Comparison of ENCODE assay signal across 8 mouse cellular contexts in the genomic region with DNA sequence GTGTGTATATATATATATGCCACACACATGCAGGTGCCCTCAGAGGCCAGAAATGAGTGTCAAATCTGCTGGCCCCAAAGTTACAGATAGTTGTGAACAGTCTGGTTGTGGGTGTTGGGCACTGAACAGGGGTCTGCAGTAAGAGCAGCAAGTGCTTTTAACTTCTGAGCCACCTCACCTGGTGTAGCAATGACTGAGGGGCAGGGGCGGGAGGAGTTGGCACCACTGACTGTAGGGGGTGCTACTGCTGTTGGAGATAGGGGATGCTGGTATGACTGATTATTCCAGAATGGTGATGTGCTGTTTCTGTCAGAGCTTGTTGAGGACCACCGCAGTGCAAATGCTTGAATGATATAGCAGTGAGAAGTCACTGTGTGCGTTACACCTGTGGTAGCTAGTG. TPM values are rescaled to one million over a fixed set of nuclear protein-coding genes. Genes with fewer than 3 reads are reported as not detected.
DNase-seq lines count a peak whose midpoint lies in the region; ATAC-seq and TF ChIP-seq lines count a peak whose summit lies in the region.

No protein-coding gene starts in this region.

- H3K4me3 ChIP-seq in kidney, postnatal 0 days (replicated peaks; ENCODE audit: low read depth, low read length) = no peak overlapping the region
- H3K4me3 ChIP-seq in embryonic facial prominence, embryonic 12.5 days = no peak overlapping the region
- H3K4me3 ChIP-seq in intestine, embryonic 14.5 days (ENCODE audit: low read depth, low read length) = 0 out of 2 replicates have a peak overlapping the region, but pooled peaks have one; percentile 34
- no peak overlapping the region for H3K4me3 ChIP-seq in neural tube, embryonic 13.5 days

- no peak overlapping the region for H3K27ac ChIP-seq in kidney, postnatal 0 days
- H3K27ac ChIP-seq in embryonic facial prominence, embryonic 12.5 days = no peak overlapping the region
- H3K27ac ChIP-seq in intestine, embryonic 14.5 days (ENCODE audit: low read depth) = no peak overlapping the region
- no peak overlapping the region for H3K27ac ChIP-seq in neural tube, embryonic 13.5 days (replicated peaks)

- no peaks in the 10 kb centered on the region for H3K9me3 ChIP-seq in kidney, postnatal 0 days (replicated peaks; ENCODE audit: low read length)
- no peaks in the 10 kb centered on the region for H3K9me3 ChIP-seq in embryonic facial prominence, embryonic 12.5 days
- no peaks in the 10 kb centered on the region for H3K9me3 ChIP-seq in intestine, embryonic 14.5 days (ENCODE audit: control insufficient read depth, low read length)
- no peaks in the 10 kb centered on the region for H3K9me3 ChIP-seq in neural tube, embryonic 13.5 days

- H3K4me1 ChIP-seq in kidney, postnatal 0 days (replicated peaks; ENCODE audit: insufficient read depth, low read length) = no peaks in the 10 kb centered on the region; the same call in 1 of the 2 replicates
- H3K4me1 ChIP-seq in embryonic facial prominence, embryonic 12.5 days = peaks cover 15% of the 10 kb centered on the region
- H3K4me1 ChIP-seq in intestine, embryonic 14.5 days (replicated peaks; ENCODE audit: control insufficient read depth, insufficient read depth, low read length) = 0 out of 2 replicates have a peak, but pooled peaks cover 12% of the 10 kb centered on the region
- H3K4me1 ChIP-seq in neural tube, embryonic 13.5 days (replicated peaks) = peaks cover 15% of the 10 kb centered on the region

- DNase-seq in kidney, postnatal 0 days (ENCODE audit: low spot score) = no peak
- no peak for DNase-seq in kidney, postnatal 4 days
- DNase-seq in intestine, embryonic 14.5 days (ENCODE audit: low spot score) = no peak
- DNase-seq in cerebellum, postnatal 4 days (ENCODE audit: low spot score in 2 of 2) = no peak
- no peak for DNase-seq in right cerebral cortex, postnatal 10 days (ENCODE audit: low spot score in 2 of 2)

- ATAC-seq in kidney, postnatal 0 days (replicated peaks; ENCODE audit: low FRiP score, low read depth) = no peak
- ATAC-seq in embryonic facial prominence, embryonic 12.5 days (ENCODE audit: insufficient number of reproducible peaks, insufficient read depth, low FRiP score, low TSS enrichment) = no peak
- ATAC-seq in intestine, embryonic 14.5 days (replicated peaks; ENCODE audit: low FRiP score, low TSS enrichment, low read depth) = no peak
- ATAC-seq in neural tube, embryonic 13.5 days (ENCODE audit: low read depth) = no peak
- ATAC-seq in cerebellum, adult (ENCODE audit: insufficient number of reproducible peaks, low FRiP score, low TSS enrichment) = no peak

- H3K27me3 ChIP-seq in kidney, postnatal 0 days (ENCODE audit: insufficient read depth, low read length) = no peaks in the 10 kb centered on the region
- H3K27me3 ChIP-seq in embryonic facial prominence, embryonic 12.5 days = no peaks in the 10 kb centered on the region
- no peaks in the 10 kb centered on the region for H3K27me3 ChIP-seq in intestine, embryonic 14.5 days (replicated peaks; ENCODE audit: control insufficient read depth, insufficient read depth, low read length)
- no peaks in the 10 kb centered on the region for H3K27me3 ChIP-seq in neural tube, embryonic 13.5 days

- peak overlapping the region; percentile 63; the same call in 1 of the 2 replicates for H3K4me2 ChIP-seq in kidney, postnatal 0 days (ENCODE audit: low read length)
- peak overlapping the region; percentile 71 for H3K4me2 ChIP-seq in embryonic facial prominence, embryonic 12.5 days (replicated peaks)
- peak overlapping the region; percentile 84 for H3K4me2 ChIP-seq in intestine, embryonic 14.5 days (ENCODE audit: low read length)
- peak overlapping the region; percentile 62 for H3K4me2 ChIP-seq in neural tube, embryonic 13.5 days

- WGBS in kidney, postnatal 0 days = 75% methylated on average over 3 of the region's 3 CpGs
- 81% methylated on average over 3 of the region's 3 CpGs for WGBS in embryonic facial prominence, embryonic 12.5 days
- WGBS in intestine, embryonic 14.5 days = 68% methylated on average over 3 of the region's 3 CpGs
- 80% methylated on average over 3 of the region's 3 CpGs for WGBS in neural tube, embryonic 13.5 days

- no peak for TF ChIP-seq CTCF in kidney, postnatal 0 days (IDR thresholded peaks at IDR 0.05; ENCODE audit: low read depth)

- H3K36me3 ChIP-seq in kidney, postnatal 0 days (ENCODE audit: insufficient read depth, low read length) = no peaks in the 10 kb centered on the region
- no peaks in the 10 kb centered on the region for H3K36me3 ChIP-seq in embryonic facial prominence, embryonic 12.5 days
- no peaks in the 10 kb centered on the region for H3K36me3 ChIP-seq in intestine, embryonic 14.5 days (ENCODE audit: control insufficient read depth, insufficient read depth, low read length)
- H3K36me3 ChIP-seq in neural tube, embryonic 13.5 days = no peaks in the 10 kb centered on the region

- H3K9ac ChIP-seq in kidney, postnatal 0 days (ENCODE audit: low read depth, low read length) = no peak overlapping the region
- H3K9ac ChIP-seq in embryonic facial prominence, embryonic 12.5 days = no peak overlapping the region
- no peak overlapping the region for H3K9ac ChIP-seq in intestine, embryonic 14.5 days (ENCODE audit: low read length)
- H3K9ac ChIP-seq in neural tube, embryonic 13.5 days = peak overlapping the region; percentile 22; the same call in 1 of the 2 replicates

RNA-seq across cellular contexts. Expression of a gene that starts 12.1 kb away (rescaled TPM):
- 911 and 953 TPM in 2 replicates for polyA plus RNA-seq in kidney, postnatal 0 days (2015; fragmentation: Nextera tagmentation; extraction: Ambion mirVana)
- 774 and 808 TPM in 2 replicates for polyA plus RNA-seq in embryonic facial prominence, embryonic 12.5 days (2016; fragmentation: Nextera tagmentation; extraction: Ambion mirVana)
- polyA plus RNA-seq in intestine, embryonic 14.5 days (2014; fragmentation: Nextera tagmentation; extraction: Ambion mirVana) = 1,190 and 1,204 TPM in 2 replicates
- 434 and 497 TPM in 2 replicates for polyA plus RNA-seq in neural tube, embryonic 13.5 days (2015; fragmentation: Nextera tagmentation; extraction: Ambion mirVana)

RNA-seq across cellular contexts. Expression of a gene that starts 43.7 kb away (rescaled TPM):
- 0.71 and 0.79 TPM in 2 replicates for polyA plus RNA-seq in kidney, postnatal 0 days (2015; fragmentation: Nextera tagmentation; extraction: Ambion mirVana)
- 1.7 and 2.4 TPM in 2 replicates for polyA plus RNA-seq in embryonic facial prominence, embryonic 12.5 days (2016; fragmentation: Nextera tagmentation; extraction: Ambion mirVana)
- 3.3 and 4.0 TPM in 2 replicates for polyA plus RNA-seq in intestine, embryonic 14.5 days (2014; fragmentation: Nextera tagmentation; extraction: Ambion mirVana)
- 1.2 and 1.5 TPM in 2 replicates for polyA plus RNA-seq in neural tube, embryonic 13.5 days (2015; fragmentation: Nextera tagmentation; extraction: Ambion mirVana)
